Mouse (Mus musculus) mesoderm, embryonic 11.5 days (tissue): ENCODE measurements around the gene Wdr17.

Experiments used
- DNase-seq: peaks from one replicate; pipeline ENCODE4 v3.0.0-alpha.2; 2012; ENCODE audit warnings: low read depth, low spot score

The Wdr17 gene

DNA sequence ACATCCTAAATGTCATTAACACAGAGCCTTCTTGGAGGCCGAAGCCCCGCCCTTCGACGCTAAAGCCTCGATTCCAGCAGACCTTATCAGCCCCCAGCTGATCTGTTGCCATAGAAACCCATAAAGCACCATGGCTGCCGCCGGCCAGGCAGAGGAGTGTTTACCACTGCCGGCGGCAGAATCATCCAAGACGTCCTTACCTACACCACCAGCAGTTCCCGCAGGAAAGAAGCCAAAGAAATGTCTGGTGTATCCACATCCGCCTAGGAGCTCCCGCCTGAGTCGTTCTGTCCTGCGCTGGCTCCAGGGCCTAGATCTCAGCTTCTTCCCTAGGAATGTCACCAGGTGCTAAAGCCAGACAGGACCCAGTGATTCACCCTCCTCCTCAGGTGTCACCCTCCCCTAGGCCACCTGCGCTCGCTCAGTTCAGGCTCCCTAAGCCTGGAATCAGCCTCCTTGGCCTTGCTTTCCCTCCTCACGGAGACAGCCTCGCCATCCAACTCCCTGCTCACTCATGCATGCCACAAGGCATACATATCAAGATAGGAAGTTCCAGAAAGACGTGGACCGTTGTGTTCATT is 286.2 kb downstream of the Wdr17 start, which contains the start of gene Spata4:
Spata4 (plus strand) TSS at position 111 of the 581 bp plus-strand sequence.
- peak; percentile 75 for DNase-seq

DNA sequence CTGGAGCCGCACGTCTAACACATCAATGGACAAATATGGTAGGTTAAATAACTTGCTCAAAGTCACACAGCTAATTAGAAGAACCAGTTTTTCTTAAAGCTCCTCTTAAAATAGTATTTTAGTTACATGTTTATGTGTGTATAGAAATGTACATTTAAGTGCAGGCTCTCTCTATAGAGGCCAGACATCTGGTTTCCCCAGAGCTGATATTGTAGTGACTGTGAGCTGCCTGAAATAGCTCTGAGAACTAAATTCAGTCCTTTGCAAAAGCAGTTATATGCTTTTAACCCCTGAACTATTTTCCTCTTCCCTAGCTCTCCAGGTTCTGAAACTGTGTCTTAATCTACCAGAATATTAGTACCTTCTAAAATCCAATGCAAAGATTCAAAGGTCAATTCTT is 289.6 kb downstream of the Wdr17 start:
- DNase-seq, result no peak

DNA sequence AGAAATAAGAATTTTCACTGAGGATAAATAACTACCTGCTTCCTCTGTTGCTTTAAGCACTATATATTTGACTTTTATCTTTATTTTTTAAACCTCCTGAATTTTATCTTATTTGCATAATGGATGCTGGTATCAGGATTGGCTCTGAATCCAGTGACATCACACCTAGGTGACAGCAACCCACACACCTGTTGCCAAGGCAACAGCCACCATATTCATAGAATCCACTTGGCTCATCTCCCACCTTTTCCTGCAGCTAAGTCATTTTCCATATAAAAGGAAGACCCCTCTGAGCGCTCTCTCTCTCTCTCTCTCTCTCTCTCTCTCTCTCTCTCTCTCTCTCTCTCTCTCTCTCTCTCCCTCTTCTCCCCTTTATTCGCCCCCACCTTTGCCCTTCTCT is 290.0 kb downstream of the Wdr17 start:
- DNase-seq, result no peak

DNA sequence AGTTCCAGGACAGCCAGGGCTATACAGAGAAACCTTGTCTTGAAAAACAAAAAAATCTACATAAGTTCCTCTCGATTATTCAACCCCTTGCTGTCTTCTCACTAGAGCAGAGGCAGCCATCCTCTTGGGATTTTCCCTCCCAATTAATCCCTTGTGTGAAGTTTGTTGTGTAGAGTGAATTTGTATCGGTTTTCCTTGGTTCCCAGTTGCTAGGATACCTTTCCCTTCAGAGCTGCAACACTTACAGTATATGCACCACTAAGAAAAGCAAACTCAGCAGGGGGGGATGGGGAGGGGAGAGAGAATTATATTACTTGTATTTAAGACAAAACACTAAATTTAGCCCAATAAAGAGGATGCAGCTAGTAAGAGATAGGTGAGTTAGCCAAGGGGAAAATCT is 290.9 kb downstream of the Wdr17 start:
- no peak for DNase-seq

DNA sequence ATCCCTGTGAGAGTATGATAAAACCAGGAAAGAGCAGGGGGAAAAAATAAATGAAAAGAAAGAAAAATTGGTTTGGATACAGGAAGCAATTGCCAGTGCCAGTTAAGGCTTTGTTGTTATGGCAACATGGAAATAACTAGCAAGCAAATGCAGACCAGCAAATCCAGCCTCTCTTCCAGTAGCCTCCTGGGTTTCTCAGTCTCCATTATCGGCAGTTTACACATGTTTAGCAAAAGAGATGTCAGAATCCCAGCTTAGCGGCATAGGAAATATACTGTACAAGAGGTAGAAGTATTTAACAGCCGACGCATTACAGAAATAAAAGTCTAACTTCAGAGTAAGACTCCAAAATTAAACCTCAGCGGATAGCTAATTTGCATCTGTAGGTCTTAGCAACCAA is 292.4 kb downstream of the Wdr17 start:
- no peak for DNase-seq

DNA sequence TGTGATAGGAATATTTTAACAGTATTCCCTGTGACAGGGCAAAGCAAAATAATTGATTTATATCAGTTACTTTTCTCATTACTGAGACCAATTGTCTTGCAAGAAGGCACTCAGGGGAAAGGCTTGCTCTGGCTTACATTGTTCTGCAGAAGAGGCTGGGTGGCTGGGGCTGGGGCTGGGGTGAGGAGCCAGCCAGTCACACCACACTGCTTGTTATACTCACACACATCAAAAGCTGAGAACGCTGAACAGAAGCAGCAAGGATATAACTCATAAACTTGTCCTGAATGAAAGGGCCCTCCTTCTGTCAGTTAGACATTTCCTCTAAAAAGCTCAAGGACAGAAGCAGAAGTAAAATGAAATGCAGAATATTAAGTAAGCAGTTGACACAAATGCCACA is 304.1 kb downstream of the Wdr17 start:
- DNase-seq, result no peak

DNA sequence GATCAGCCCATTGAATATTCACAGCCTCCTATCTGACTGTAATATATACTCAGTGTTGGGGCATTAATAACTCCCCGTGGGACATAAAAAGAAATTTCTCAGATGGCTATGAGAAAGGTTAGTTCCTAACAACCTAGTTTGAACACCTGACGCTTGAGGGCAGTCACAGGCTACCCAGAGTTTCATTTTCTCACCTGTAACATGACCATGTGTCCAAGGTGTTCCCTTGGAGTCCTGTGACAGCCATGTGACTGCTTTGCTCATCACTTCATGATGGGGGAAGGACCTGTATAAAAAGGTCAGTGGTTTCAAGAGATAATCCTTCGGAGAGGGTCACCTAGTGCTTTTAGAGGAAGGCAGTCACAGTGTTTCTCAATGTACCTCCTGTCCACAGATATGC is 305.5 kb downstream of the Wdr17 start:
- DNase-seq, result no peak
